Mouse (Mus musculus): ENCODE results near the gene Ermp1. TPM values are rescaled to one million over a fixed set of nuclear protein-coding genes. Genes with fewer than 3 reads are reported as not detected.

Gene Ermp1
- polyA plus RNA-seq, 1 experiment from 2014 or later, result 8.4 TPM

- TF ChIP-seq CTCF (IDR thresholded peaks at IDR 0.05; ENCODE audit: low read depth), result no peak
- no peaks in the 10 kb centered on the region for H3K4me1 ChIP-seq (ENCODE audit: insufficient read depth)
- no peak overlapping the region for H3K27ac ChIP-seq (ENCODE audit: low read depth)
- H3K27me3 ChIP-seq (ENCODE audit: insufficient read depth, low read length), result no peaks in the 10 kb centered on the region
- H3K4me2 ChIP-seq, result no peak overlapping the region
- no peak for ATAC-seq (ENCODE audit: insufficient read depth)
- no peak for DNase-seq
- no peak overlapping the region for H3K9ac ChIP-seq
- 56% methylated on average over 1 of the region's 1 CpGs for WGBS
- H3K9me3 ChIP-seq (ENCODE audit: low read depth, low read length), result no peaks in the 10 kb centered on the region
- H3K4me3 ChIP-seq (ENCODE audit: low read depth, low read length), result no peak overlapping the region
- peaks cover 23% of the 10 kb centered on the region for H3K36me3 ChIP-seq (ENCODE audit: insufficient read depth)
These were observed 81.7 kb downstream of the Ermp1 start for GRCm38 (mm10) chr19:29566512-29566911.

GRCm38 (mm10) chr19:29563258-29563779 is 84.9 kb downstream of the Ermp1 start:
- 0 out of 2 replicates have a peak, but pooled peaks cover 13% of the 10 kb centered on the region for H3K36me3 ChIP-seq (ENCODE audit: insufficient read depth)
- H3K27ac ChIP-seq (ENCODE audit: low read depth), result peak overlapping the region; percentile 43; the same call in 1 of the 2 replicates
- TF ChIP-seq CTCF (IDR thresholded peaks at IDR 0.05; ENCODE audit: low read depth), result peak; percentile 90
- WGBS, result 52% methylated on average over 7 of the region's 7 CpGs
- no peak overlapping the region for H3K4me3 ChIP-seq (ENCODE audit: low read depth, low read length)
- peak; percentile 89 for DNase-seq
- H3K4me1 ChIP-seq (ENCODE audit: insufficient read depth), result no peaks in the 10 kb centered on the region
- H3K9ac ChIP-seq, result no peak overlapping the region
- no peaks in the 10 kb centered on the region for H3K27me3 ChIP-seq (ENCODE audit: insufficient read depth, low read length)
- no peak overlapping the region for H3K4me2 ChIP-seq
- no peaks in the 10 kb centered on the region for H3K9me3 ChIP-seq (ENCODE audit: low read depth, low read length)
- ATAC-seq (ENCODE audit: insufficient read depth), result peak; percentile 91

GRCm38 (mm10) chr19:29562603-29563002 is 85.6 kb downstream of the Ermp1 start:
- 31% methylated on average over 3 of the region's 3 CpGs for WGBS
- no peak overlapping the region for H3K27ac ChIP-seq (ENCODE audit: low read depth)
- H3K4me2 ChIP-seq, result no peak overlapping the region
- no peak for TF ChIP-seq CTCF (IDR thresholded peaks at IDR 0.05; ENCODE audit: low read depth)
- H3K4me3 ChIP-seq (ENCODE audit: low read depth, low read length), result no peak overlapping the region
- no peak for ATAC-seq (ENCODE audit: insufficient read depth)
- DNase-seq, result no peak
- no peaks in the 10 kb centered on the region for H3K9me3 ChIP-seq (ENCODE audit: low read depth, low read length)
- H3K9ac ChIP-seq, result no peak overlapping the region
- H3K36me3 ChIP-seq (ENCODE audit: insufficient read depth), result 0 out of 2 replicates have a peak, but pooled peaks cover 8% of the 10 kb centered on the region
- H3K4me1 ChIP-seq (ENCODE audit: insufficient read depth), result no peaks in the 10 kb centered on the region
- no peaks in the 10 kb centered on the region for H3K27me3 ChIP-seq (ENCODE audit: insufficient read depth, low read length)

- ATAC-seq (ENCODE audit: insufficient read depth), result no peak
- TF ChIP-seq CTCF (IDR thresholded peaks at IDR 0.05; ENCODE audit: low read depth), result no peak
- Histone ChIP-seq H3K36me3 (ENCODE audit: insufficient read depth) (0 out of 2 replicates have a peak, but pooled peaks cover 6% of the 10 kb centered on the region), H3K4me2 (no peak overlapping the region), H3K27me3 (ENCODE audit: insufficient read depth, low read length) (no peaks in the 10 kb centered on the region), H3K27ac (ENCODE audit: low read depth) (no peak overlapping the region), H3K9me3 (ENCODE audit: low read depth, low read length) (no peaks in the 10 kb centered on the region), H3K4me3 (ENCODE audit: low read depth, low read length) (no peak overlapping the region), H3K4me1 (ENCODE audit: insufficient read depth) (no peaks in the 10 kb centered on the region), H3K9ac (no peak overlapping the region)
- 44% methylated on average over 4 of the region's 4 CpGs for WGBS
- no peak for DNase-seq
These were observed 86.0 kb downstream of the Ermp1 start for GRCm38 (mm10) chr19:29562166-29562565.

Other genes with a start within 250 kb of the Ermp1 start
- not detected in 2 replicates for gene Pdcd1lg2, start 237.5 kb downstream of the Ermp1 start, polyA plus RNA-seq (2014; fragmentation: Nextera tagmentation; extraction: Ambion mirVana)
- 15.9 and 16.0 TPM in 2 replicates for gene Ric1, start 126.1 kb downstream of the Ermp1 start, polyA plus RNA-seq (2014; fragmentation: Nextera tagmentation; extraction: Ambion mirVana)
- gene Mlana, start 49.4 kb upstream of the Ermp1 start, polyA plus RNA-seq (2014; fragmentation: Nextera tagmentation; extraction: Ambion mirVana), result not detected in 2 replicates
- gene 9930021J03Rik, start 157.6 kb upstream of the Ermp1 start, polyA plus RNA-seq (2014; fragmentation: Nextera tagmentation; extraction: Ambion mirVana), result 7.1 TPM in 2 replicates
- gene Ranbp6, start 164.6 kb upstream of the Ermp1 start, polyA plus RNA-seq (2014; fragmentation: Nextera tagmentation; extraction: Ambion mirVana), result 15.2 and 16.1 TPM in 2 replicates